Mouse (Mus musculus) kidney, adult 2 months (tissue): ENCODE measurements around the gene Plg. TPM values are rescaled to one million over a fixed set of nuclear protein-coding genes. Genes with fewer than 3 reads are reported as not detected.

Source experiments
- DNase-seq: peaks from one replicate; pipeline ENCODE4 v3.0.0; 2021
- H3K27ac ChIP-seq: fragments of 200-500 bp; 2 replicates; pipeline ENCODE4 v1.5.1; 2012; ENCODE audit warnings: low read depth, low read length, control low read depth, inconsistent platforms; ENCODE audit not compliant: insufficient read depth
- H3K27me3 ChIP-seq: fragments of 200-500 bp; replicated peaks from 2 replicates; pipeline ENCODE4 v1.6.1; 2012; ENCODE audit warnings: mild to moderate bottlenecking, moderate library complexity, low read length, inconsistent platforms; ENCODE audit not compliant: control insufficient read depth, insufficient read depth
- H3K36me3 ChIP-seq: fragments of 200-500 bp; 2 replicates; pipeline ENCODE4 v1.6.1; 2012; ENCODE audit warnings: mild to moderate bottlenecking, moderate library complexity, low read length, inconsistent platforms; ENCODE audit not compliant: control insufficient read depth, insufficient read depth
- H3K4me1 ChIP-seq: fragments of 200-500 bp; 2 replicates; pipeline ENCODE4 v1.6.1; 2011; ENCODE audit warnings: low read length; ENCODE audit not compliant: control insufficient read depth, insufficient read depth
- H3K4me3 ChIP-seq: fragments of 200-500 bp; 2 replicates; pipeline ENCODE4 v1.5.1; 2011; ENCODE audit warnings: mild to moderate bottlenecking, low read depth, low read length, control low read depth; ENCODE audit not compliant: insufficient read depth
- CTCF ChIP-seq: fragments of 200-500 bp; conservative IDR thresholded peaks from 2 replicates; pipeline ENCODE4 v1.5.1; 2011; ENCODE audit warnings: low read depth, mild to moderate bottlenecking, control low read depth, low read length, moderate library complexity, mixed read lengths; ENCODE audit not compliant: insufficient read depth, insufficient read length
- POLR2A ChIP-seq: fragments of 200-500 bp; IDR thresholded peaks from one replicate; pipeline ENCODE4 v1.6.1; 2011; ENCODE audit warnings: low read depth, low read length, control low read depth
- WGBS: fragments of 180-500 bp; shearing (Covaris S2); methylation state at CpG from one replicate; pipeline ENCODE4 v1.1.7; 2018; 5-methylcytosine and 5-hydroxymethylcytosine counted together
- polyA plus RNA-seq: library from polyadenylated mRNA; depleted of rRNA; stranded (reverse); fragments of >200 nt; gene quantifications from 2 replicates; pipeline ENCODE4 v1.2.3, GENCODE M21; 2012; rRNA removed

Plg gene
- polyA plus RNA-seq, 1 experiment, result 0.03 TPM

DNA sequence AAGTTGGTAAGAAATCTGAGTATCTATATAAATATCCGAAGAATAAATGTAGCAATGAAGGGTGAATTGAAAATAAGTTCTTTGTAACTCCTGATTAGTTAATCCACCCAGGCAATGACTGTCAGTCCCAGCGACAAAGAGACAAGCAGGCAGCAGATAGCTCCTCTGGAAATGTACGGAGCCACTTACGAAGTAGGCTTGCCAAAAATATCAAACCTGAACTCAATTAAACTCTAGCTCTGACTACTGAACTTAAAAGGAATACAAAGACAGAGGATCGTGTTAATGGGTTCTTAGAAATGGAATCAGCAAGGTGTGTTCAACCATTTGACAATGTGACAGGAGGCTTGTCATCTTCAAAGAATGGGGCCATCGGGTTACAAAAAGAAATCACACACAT is 75.3 kb downstream of the Plg start:
- no peaks in the 10 kb centered on the region for H3K27me3 ChIP-seq
- no peak overlapping the region for H3K4me3 ChIP-seq
- H3K27ac ChIP-seq, result no peak overlapping the region
- H3K4me1 ChIP-seq, result no peaks in the 10 kb centered on the region
- TF ChIP-seq CTCF, result no peak
- no peak for TF ChIP-seq POLR2A
- WGBS, result 83% methylated on average over 6 of the region's 6 CpGs
- no peak for DNase-seq
- H3K36me3 ChIP-seq, result no peaks in the 10 kb centered on the region

- Histone ChIP-seq H3K4me3 (no peak overlapping the region), H3K4me1 (no peaks in the 10 kb centered on the region), H3K36me3 (no peaks in the 10 kb centered on the region), H3K27ac (no peak overlapping the region), H3K27me3 (no peaks in the 10 kb centered on the region)
- 78% methylated on average over 5 of the region's 5 CpGs for WGBS
- no peak for TF ChIP-seq POLR2A
- peak; percentile 69 for TF ChIP-seq CTCF
- peak; percentile 41 for DNase-seq
Measured at GRCm38 (mm10) chr17:12455143-12455790, 76.9 kb downstream of the Plg start.

GRCm38 (mm10) chr17:12461168-12461567 is 82.8 kb downstream of the Plg start:
- no peaks in the 10 kb centered on the region for H3K36me3 ChIP-seq
- H3K4me1 ChIP-seq, result no peaks in the 10 kb centered on the region
- TF ChIP-seq POLR2A, result no peak
- 0 out of 2 replicates have a peak, but pooled peaks have one; percentile 17 for TF ChIP-seq CTCF
- no peaks in the 10 kb centered on the region for H3K27me3 ChIP-seq
- no peak overlapping the region for H3K27ac ChIP-seq
- no peak overlapping the region for H3K4me3 ChIP-seq
- DNase-seq, result no peak

DNA sequence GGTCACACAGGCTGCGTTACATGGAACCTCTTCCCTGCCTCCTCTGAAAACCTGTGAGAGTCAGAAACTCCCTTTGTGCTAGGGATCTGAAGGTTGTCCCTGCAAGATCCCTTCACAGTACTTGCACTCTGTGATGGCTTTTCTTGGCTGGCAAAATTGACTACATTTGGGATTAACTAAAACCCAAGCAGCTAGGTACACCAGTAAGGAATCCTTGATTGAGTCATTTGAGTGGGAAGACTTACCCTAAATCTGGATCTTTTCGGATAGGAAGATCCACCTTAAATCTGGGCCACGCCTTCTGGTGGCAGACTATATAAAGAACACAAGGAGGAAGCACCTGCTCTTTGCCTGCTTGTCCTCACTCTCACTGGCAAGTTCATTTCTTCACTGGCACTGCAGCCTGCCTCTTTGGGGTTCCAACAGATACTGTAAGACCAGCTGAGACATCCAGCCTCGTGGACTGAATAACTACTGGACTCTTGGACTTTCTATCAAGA is 88.1 kb downstream of the Plg start:
- no peaks in the 10 kb centered on the region for H3K4me1 ChIP-seq
- WGBS, result 75% methylated on average over 4 of the region's 4 CpGs
- H3K36me3 ChIP-seq, result no peaks in the 10 kb centered on the region
- no peak overlapping the region for H3K4me3 ChIP-seq
- no peak for DNase-seq
- H3K27me3 ChIP-seq, result no peaks in the 10 kb centered on the region
- no peak overlapping the region for H3K27ac ChIP-seq
- TF ChIP-seq POLR2A (no peak), CTCF (no peak)

- Histone ChIP-seq H3K27ac (no peak overlapping the region), H3K36me3 (no peaks in the 10 kb centered on the region), H3K27me3 (no peaks in the 10 kb centered on the region), H3K4me3 (no peak overlapping the region), H3K4me1 (no peaks in the 10 kb centered on the region)
- DNase-seq, result no peak
- WGBS, result 62% methylated on average over 3 of the region's 3 CpGs
- TF ChIP-seq CTCF, result no peak
- TF ChIP-seq POLR2A, result no peak
Measured at GRCm38 (mm10) chr17:12467642-12468041, 89.2 kb downstream of the Plg start.

DNA sequence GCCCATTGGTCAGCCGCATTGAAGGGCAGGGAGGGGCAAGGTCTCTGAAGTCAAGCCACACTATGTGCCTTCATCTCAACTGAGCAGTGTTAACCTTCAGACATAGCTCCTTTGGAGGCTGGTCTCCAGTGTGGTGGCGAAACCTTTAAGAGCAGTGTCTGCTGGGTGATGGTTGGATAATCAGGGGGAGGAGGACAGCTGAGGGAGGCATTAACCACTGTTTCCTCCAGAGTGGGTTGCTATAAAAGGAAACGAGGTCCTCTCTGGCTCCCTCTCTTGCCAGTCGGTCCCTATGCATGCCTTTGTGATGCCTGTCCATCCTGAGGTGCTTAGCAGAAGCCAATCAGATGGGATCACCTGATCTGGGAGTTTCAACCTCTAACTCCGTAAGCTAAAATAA is 90.3 kb downstream of the Plg start:
- Histone ChIP-seq H3K4me3 (no peak overlapping the region), H3K36me3 (no peaks in the 10 kb centered on the region), H3K4me1 (no peaks in the 10 kb centered on the region), H3K27me3 (no peaks in the 10 kb centered on the region), H3K27ac (no peak overlapping the region)
- 69% methylated on average over 5 of the region's 5 CpGs for WGBS
- TF ChIP-seq POLR2A (no peak), CTCF (no peak)
- no peak for DNase-seq

Other genes starting within 250 kb of the Plg start
- gene Map3k4, start 59.8 kb upstream of the Plg start, polyA plus RNA-seq, result 17.6 and 26.2 TPM in 2 replicates
- 1.3 and 1.4 TPM in 2 replicates for gene Slc22a3, start 129.1 kb downstream of the Plg start, polyA plus RNA-seq
- gene Slc22a2, start 205.5 kb downstream of the Plg start, polyA plus RNA-seq, result 190 and 199 TPM in 2 replicates